Mouse (Mus musculus) large intestine, adult 2 months (tissue): ENCODE data around the gene Slc35c1. TPM values are rescaled to one million over a fixed set of nuclear protein-coding genes. Genes with fewer than 3 reads are reported as not detected.

ENCODE experiments used
- DNase-seq: peaks from one replicate; pipeline ENCODE4 v3.0.0-alpha.2; 2012; ENCODE audit warnings: low read depth, low spot score
- WGBS: fragments of 180-500 bp; shearing (Covaris S2); methylation state at CpG from one replicate; pipeline ENCODE4 v1.1.7; 2018; 5-methylcytosine and 5-hydroxymethylcytosine counted together
- polyA plus RNA-seq: library from polyadenylated mRNA; depleted of rRNA; stranded (reverse); fragments of >200 nt; gene quantifications from 2 replicates; pipeline ENCODE4 v1.2.3, GENCODE M21; 2012

Gene Slc35c1
- polyA plus RNA-seq, 1 experiment = 171 TPM

GRCm38 (mm10) chr2:92438567-92438966 is 21.8 kb downstream of the Slc35c1 start:
- 67% methylated on average over 3 of the region's 3 CpGs for WGBS

GRCm38 (mm10) chr2:92437875-92438274 is 22.5 kb downstream of the Slc35c1 start:
- WGBS = under 1% methylated on average over 5 of the region's 5 CpGs
- no peak for DNase-seq

More at GRCm38 (mm10) chr2:92438567-92438966, 21.8 kb downstream of the Slc35c1 start:
- no peak for DNase-seq

GRCm38 (mm10) chr2:92437366-92437765 is 23.0 kb downstream of the Slc35c1 start:
- 41% methylated on average over 4 of the region's 4 CpGs for WGBS
- no peak for DNase-seq

- 29% methylated on average over 6 of the region's 6 CpGs for WGBS
- no peak for DNase-seq
These were observed 25.3 kb downstream of the Slc35c1 start for GRCm38 (mm10) chr2:92435023-92435422.

- no peak for DNase-seq
- WGBS = 2% methylated on average over 12 of the region's 12 CpGs
These were observed 26.0 kb downstream of the Slc35c1 start for GRCm38 (mm10) chr2:92434375-92434745.

GRCm38 (mm10) chr2:92433578-92434374 is 26.6 kb downstream of the Slc35c1 start, which contains the start of gene Cry2:
Gene Cry2 (minus strand): TSS chr2:92434043.
- WGBS = under 1% methylated on average over 75 of the region's 76 CpGs
- peak; percentile 86 for DNase-seq

- peak; percentile 92 for DNase-seq
- 11% methylated on average over 17 of the region's 17 CpGs for WGBS
These were observed 27.7 kb downstream of the Slc35c1 start for GRCm38 (mm10) chr2:92432299-92433295.

- 21% methylated on average over 11 of the region's 11 CpGs for WGBS
- no peak for DNase-seq
These were observed 28.6 kb downstream of the Slc35c1 start for GRCm38 (mm10) chr2:92431611-92432179.

GRCm38 (mm10) chr2:92430723-92431541 is 29.4 kb downstream of the Slc35c1 start:
- no peak for DNase-seq
- 48% methylated on average over 21 of the region's 21 CpGs for WGBS

GRCm38 (mm10) chr2:92430089-92430488 is 30.2 kb downstream of the Slc35c1 start:
- DNase-seq = no peak
- 86% methylated on average over 2 of the region's 2 CpGs for WGBS

- WGBS = 8% methylated on average over 6 of the region's 6 CpGs
- DNase-seq = no peak
These were observed 32.5 kb downstream of the Slc35c1 start for GRCm38 (mm10) chr2:92427882-92428281.

GRCm38 (mm10) chr2:92426426-92426825 is 33.9 kb downstream of the Slc35c1 start:
- no peak for DNase-seq

GRCm38 (mm10) chr2:92425366-92425765 is 35.0 kb downstream of the Slc35c1 start:
- no peak for DNase-seq
- 73% methylated on average over 4 of the region's 4 CpGs for WGBS

More at GRCm38 (mm10) chr2:92426426-92426825, 33.9 kb downstream of the Slc35c1 start:
- whole genome bisulfite sequencing = 42% methylated on average over 3 of the region's 3 CpGs

- 69% methylated on average over 9 of the region's 9 CpGs for WGBS
- DNase-seq = no peak
These were observed 35.7 kb downstream of the Slc35c1 start for GRCm38 (mm10) chr2:92424462-92425308.

GRCm38 (mm10) chr2:92423702-92424461 is 36.5 kb downstream of the Slc35c1 start:
- DNase-seq = no peak
- WGBS = 44% methylated on average over 9 of the region's 9 CpGs

GRCm38 (mm10) chr2:92423156-92423555 is 37.2 kb downstream of the Slc35c1 start:
- 91% methylated on average over 9 of the region's 9 CpGs for WGBS
- no peak for DNase-seq

- DNase-seq = no peak
- WGBS = 73% methylated on average over 10 of the region's 10 CpGs
These were observed 37.8 kb downstream of the Slc35c1 start for GRCm38 (mm10) chr2:92422388-92423135.
